ENCODE assay signal across 26 mouse cellular contexts in genomic region chr11:62209891-62210290, GRCm38 (mm10). TPM values are rescaled to one million over a fixed set of nuclear protein-coding genes. Genes with fewer than 3 reads are reported as not detected.
A peak's percentile ranks its signal among the peaks of the same experiment; 100 is the strongest.
DNase-seq lines count a peak whose midpoint lies in the region; ATAC-seq lines count a peak whose summit lies in the region.
"Had no signal": no experiment of that assay in that cellular context is flagged by ENCODE, and none has a peak within 500 bp of the region (broad histone marks: within the 10 kb centered on the region; RNA-seq: fewer than 3 reads in every experiment).

No protein-coding gene starts in this region.

- H3K27me3 ChIP-seq in kidney, embryonic 16.5 days (ENCODE audit: insufficient read depth, low read length) = no peaks in the 10 kb centered on the region
- H3K27me3 ChIP-seq: limb, embryonic 13.5 days; liver, embryonic 12.5 days; megakaryocyte, embryonic 14.5 days; neural tube, embryonic 13.5 days had no signal

- DNase-seq in adrenal gland, postnatal 14 days = peak; percentile 31
- DNase-seq in adrenal gland, adult 8-10 months = no peak
- DNase-seq in kidney, adult 18-20 months = peak; percentile 31
- DNase-seq in retina, postnatal 1 day = peak; percentile 36
- no peak for DNase-seq in retina, embryonic 14.5 days (ENCODE audit: low spot score)
- DNase-seq in cerebellum, adult 9-11 months = no peak
- DNase-seq: cerebellum, adult 9-10 months; gastrocnemius, postnatal 10 days; heart, adult 18-20 months; lung, adult 18-20 months; lung, postnatal 14 days; midbrain, embryonic 14.5 days; right cerebral cortex, adult 18-20 months; right cerebral cortex, postnatal 4 days; thymus, postnatal 14 days had no signal

- no peaks in the 10 kb centered on the region for H3K36me3 ChIP-seq in kidney, embryonic 16.5 days (ENCODE audit: insufficient read depth, low read length)
- H3K36me3 ChIP-seq: limb, embryonic 13.5 days had no signal

- ATAC-seq in kidney, embryonic 16.5 days (ENCODE audit: low FRiP score, low TSS enrichment) = no peak
- ATAC-seq: CD4-positive, CD25-positive, alpha-beta regulatory T cell, adult 4 months; forebrain, embryonic 16.5 days; hindbrain, postnatal 0 days; intestine, embryonic 16.5 days; liver, embryonic 12.5 days had no signal

- no peak overlapping the region for H3K4me2 ChIP-seq in kidney, embryonic 16.5 days (replicated peaks; ENCODE audit: low read depth, low read length)
- H3K4me2 ChIP-seq: limb, embryonic 13.5 days; liver, embryonic 12.5 days; neural tube, embryonic 13.5 days had no signal

- no peak overlapping the region for H3K4me3 ChIP-seq in kidney, embryonic 16.5 days (ENCODE audit: low read length)
- H3K4me3 ChIP-seq: embryonic facial prominence, embryonic 10.5 days; forebrain, embryonic 10.5 days; limb, embryonic 13.5 days; liver, embryonic 12.5 days; neural tube, embryonic 13.5 days had no signal

- 48% methylated on average over 4 of the region's 4 CpGs for WGBS in kidney, embryonic 16.5 days

- no peak overlapping the region for H3K27ac ChIP-seq in kidney, embryonic 16.5 days (ENCODE audit: low read length)
- H3K27ac ChIP-seq: embryonic facial prominence, embryonic 10.5 days; hindbrain, postnatal 0 days; limb, embryonic 13.5 days; liver, embryonic 12.5 days; neural tube, embryonic 13.5 days had no signal

- no peaks in the 10 kb centered on the region for H3K9me3 ChIP-seq in kidney, embryonic 16.5 days (ENCODE audit: low read length)
- H3K9me3 ChIP-seq: embryonic facial prominence, embryonic 10.5 days; forebrain, embryonic 10.5 days; limb, embryonic 13.5 days; liver, embryonic 12.5 days; megakaryocyte, embryonic 14.5 days; neural tube, embryonic 13.5 days had no signal

- no peak overlapping the region for H3K9ac ChIP-seq in kidney, embryonic 16.5 days (replicated peaks; ENCODE audit: low read length)
- H3K9ac ChIP-seq: limb, embryonic 13.5 days; liver, embryonic 12.5 days; neural tube, embryonic 13.5 days had no signal

- no peaks in the 10 kb centered on the region for H3K4me1 ChIP-seq in kidney, embryonic 16.5 days (ENCODE audit: insufficient read depth, low read length)
- H3K4me1 ChIP-seq: neural tube, embryonic 13.5 days had no signal

RNA-seq across cellular contexts. Expression of gene Adora2b, which starts 38.9 kb away (rescaled TPM):
- 0.22 TPM in 1 of 2 replicates, not detected in the other for total RNA-seq in adrenal gland, postnatal 14 days (2021)
- 1 to 10 TPM; 1.0 to 2.8 (median 1.2) TPM for total RNA-seq in adrenal gland, adult 8-10 months (2022)
- polyA plus RNA-seq in kidney, embryonic 16.5 days (2015; fragmentation: Nextera tagmentation; extraction: Ambion mirVana) = 4.4 and 6.0 TPM in 2 replicates
- polyA plus RNA-seq: CD4-positive, CD25-positive, alpha-beta regulatory T cell, adult 4 months had no signal

Comparison
In these comparisons a context has a peak if more than half of its experiments do, and no peak if none do; other contexts are left out.
1. DNase-seq: peak in adrenal gland, postnatal 14 days (single experiment), kidney, adult 18-20 months (single experiment) and retina, postnatal 1 day (single experiment); none in adrenal gland, adult 8-10 months (single experiment), retina, embryonic 14.5 days (single experiment) and cerebellum, adult 9-11 months (single experiment).